Mouse (Mus musculus) thymus, adult 2 months (tissue): ENCODE data around the gene Homer2. TPM values are rescaled to one million over a fixed set of nuclear protein-coding genes. Genes with fewer than 3 reads are reported as not detected.

ENCODE experiments used
- DNase-seq: peaks from one replicate; pipeline ENCODE4 v3.0.0; 2021
- H3K27ac ChIP-seq: fragments of 200-500 bp; 2 replicates; pipeline ENCODE4 v1.5.1; 2012; ENCODE audit warnings: low read length, control low read depth; ENCODE audit not compliant: control insufficient read depth, insufficient read depth
- H3K27me3 ChIP-seq: fragments of 200-500 bp; 2 replicates; pipeline ENCODE4 v1.6.1; 2012; ENCODE audit warnings: mild to moderate bottlenecking, low read length, moderate library complexity, mixed read lengths; ENCODE audit not compliant: control insufficient read depth, insufficient read depth
- H3K36me3 ChIP-seq: fragments of 200-500 bp; 2 replicates; pipeline ENCODE4 v1.6.1; 2012; ENCODE audit warnings: mild to moderate bottlenecking, low read length, moderate library complexity; ENCODE audit not compliant: control insufficient read depth, insufficient read depth
- H3K4me1 ChIP-seq: fragments of 200-500 bp; replicated peaks from 2 replicates; pipeline ENCODE4 v1.6.1; 2012; ENCODE audit warnings: low read length; ENCODE audit not compliant: control insufficient read depth, insufficient read depth
- H3K4me3 ChIP-seq: fragments of 200-500 bp; 2 replicates; pipeline ENCODE4 v1.5.1; 2012; ENCODE audit warnings: mild to moderate bottlenecking, low read length, control low read depth, moderate library complexity; ENCODE audit not compliant: control insufficient read depth, insufficient read depth
- CTCF ChIP-seq: fragments of 200-500 bp; IDR thresholded peaks from 2 replicates; pipeline ENCODE4 v1.5.1; 2012; ENCODE audit warnings: mild to moderate bottlenecking, control low read depth, low read length, moderate library complexity, borderline replicate concordance; ENCODE audit not compliant: control insufficient read depth, poor library complexity, insufficient read depth; ENCODE audit errors: extremely low read depth
- POLR2A ChIP-seq: fragments of 200-500 bp; IDR thresholded peaks from 2 replicates; pipeline ENCODE4 v1.6.1; 2012; ENCODE audit warnings: mild to moderate bottlenecking, low read length, control low read depth, moderate library complexity; ENCODE audit not compliant: control insufficient read depth, poor library complexity, insufficient read depth; ENCODE audit errors: extremely low read depth
- WGBS: fragments of 180-500 bp; shearing (Covaris S2); methylation state at CpG from one replicate; pipeline ENCODE4 v1.1.7; 2018; 5-methylcytosine and 5-hydroxymethylcytosine counted together
- polyA plus RNA-seq: library from polyadenylated mRNA; depleted of rRNA; stranded (reverse); fragments of >200 nt; gene quantifications from 2 replicates; pipeline ENCODE4 v1.2.3, GENCODE M21; 2012; rRNA removed

Gene Homer2
- polyA plus RNA-seq, 1 experiment, result 2.4 TPM

DNA sequence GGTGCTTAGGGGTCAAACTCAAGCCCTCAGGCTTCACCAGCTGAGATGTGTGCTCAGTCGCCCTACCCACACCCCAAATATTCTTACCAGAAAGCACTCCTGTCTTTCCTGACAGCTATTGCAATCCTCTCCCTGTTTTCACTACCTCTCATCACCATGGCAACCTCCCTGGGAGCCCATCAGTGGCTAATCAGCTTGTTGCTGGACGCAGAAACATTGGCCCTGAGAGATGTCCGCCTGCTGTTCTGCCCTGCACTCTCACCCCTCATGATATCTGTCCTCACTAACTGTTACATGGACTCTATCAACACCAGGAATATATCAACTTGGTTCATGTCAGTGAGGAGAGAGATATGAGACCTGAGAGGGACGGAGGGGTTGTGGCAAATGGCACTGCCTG lies 153.7 kb downstream of the Homer2 start:
- no peaks in the 10 kb centered on the region for H3K4me1 ChIP-seq
- no peak overlapping the region for H3K27ac ChIP-seq
- TF ChIP-seq CTCF, result no peak
- TF ChIP-seq POLR2A, result no peak
- 78% methylated on average over 4 of the region's 4 CpGs for WGBS
- DNase-seq, result no peak
- no peaks in the 10 kb centered on the region for H3K27me3 ChIP-seq
- H3K36me3 ChIP-seq, result no peaks in the 10 kb centered on the region
- H3K4me3 ChIP-seq, result no peak overlapping the region

Other genes with a start within 250 kb of the Homer2 start
- 0.60 and 0.65 TPM in 2 replicates for gene Ap3b2, start 213.6 kb downstream of the Homer2 start, polyA plus RNA-seq
- not detected in 2 replicates for gene BC048679, start 209.2 kb downstream of the Homer2 start, polyA plus RNA-seq
- 1.5 and 3.2 TPM in 2 replicates for gene Fsd2, start 140.6 kb downstream of the Homer2 start, polyA plus RNA-seq
- 29.8 and 30.4 TPM in 2 replicates for gene Whamm, start 136.3 kb downstream of the Homer2 start, polyA plus RNA-seq
- 11.4 and 13.5 TPM in 2 replicates for gene Ramac, start 55.4 kb upstream of the Homer2 start, polyA plus RNA-seq
- gene 3110040N11Rik, start 82.0 kb upstream of the Homer2 start, polyA plus RNA-seq, result 32.7 and 39.6 TPM in 2 replicates
- gene Btbd1, start 121.9 kb upstream of the Homer2 start, polyA plus RNA-seq, result 37.5 and 45.2 TPM in 2 replicates
- gene Gm10160, start 148.3 kb upstream of the Homer2 start, polyA plus RNA-seq, result not detected in 2 replicates
- 210 and 229 TPM in 2 replicates for gene Tm6sf1, start 151.5 kb upstream of the Homer2 start, polyA plus RNA-seq
- 5.1 TPM in 2 replicates for gene Hdgfl3, start 226.9 kb upstream of the Homer2 start, polyA plus RNA-seq